Mouse (Mus musculus): ENCODE results near the gene Cks1b. TPM values are rescaled to one million over a fixed set of nuclear protein-coding genes. Genes with fewer than 3 reads are reported as not detected.

Cks1b gene
- polyA plus RNA-seq, 1 experiment from 2014 or later = 668 TPM

DNA sequence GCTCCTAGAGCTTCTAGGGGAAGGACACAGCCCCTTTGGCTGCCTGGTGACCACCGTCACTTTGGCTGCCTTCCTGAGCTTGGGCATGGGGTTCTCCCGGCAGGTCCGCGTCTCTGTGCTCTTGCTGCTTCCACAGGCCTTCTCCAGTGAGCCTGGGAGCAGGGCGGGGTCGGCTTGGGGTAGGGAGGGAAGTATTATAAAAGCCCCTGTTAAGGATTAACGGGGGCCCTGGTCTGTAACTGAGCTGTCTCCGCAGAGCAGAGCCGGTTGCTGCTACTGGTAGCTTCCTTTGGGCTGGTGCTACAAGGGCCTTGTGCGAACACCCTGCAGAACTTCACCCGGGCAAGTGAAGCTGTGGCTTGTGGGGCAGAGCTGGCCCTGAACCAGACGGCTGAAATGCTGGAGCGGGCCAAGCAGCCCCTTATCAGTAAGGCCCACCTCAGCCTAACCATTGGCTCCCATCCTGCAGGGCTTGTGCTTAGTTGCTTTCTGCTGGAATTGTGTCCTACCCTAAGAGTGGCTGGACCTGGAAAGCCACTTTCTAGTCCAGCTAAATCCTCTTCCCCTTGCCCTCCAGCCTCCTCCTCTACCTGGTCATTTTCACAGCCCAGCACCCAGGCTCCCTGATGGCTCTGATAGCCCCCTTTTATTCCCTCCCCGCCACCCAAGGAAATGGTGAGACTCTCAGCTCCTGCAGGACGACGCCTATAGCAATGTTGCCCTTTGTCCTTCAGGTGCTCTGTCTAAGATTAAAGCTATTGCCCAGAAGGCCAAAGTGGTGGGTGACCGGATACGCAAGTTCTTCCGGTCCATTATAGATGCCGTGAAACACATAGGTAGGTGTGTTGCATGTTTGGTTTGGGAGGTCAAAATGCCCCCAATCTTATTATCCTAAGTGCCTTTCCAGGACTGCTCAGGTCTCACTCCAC is 52.4 kb downstream of the Cks1b start:
- H3K27me3 ChIP-seq (ENCODE audit: control insufficient read depth, insufficient read depth, low read length) = no peaks in the 10 kb centered on the region
- ATAC-seq (replicated peaks; ENCODE audit: insufficient number of reproducible peaks, low FRiP score, low TSS enrichment, low read depth) = no peak
- DNase-seq (ENCODE audit: low spot score) = no peak
- H3K4me3 ChIP-seq (ENCODE audit: low read depth, low read length) = no peak overlapping the region
- H3K4me2 ChIP-seq (ENCODE audit: low read depth, low read length) = no peak overlapping the region
- H3K36me3 ChIP-seq (replicated peaks; ENCODE audit: control insufficient read depth, insufficient read depth, low read depth, low read length) = no peaks in the 10 kb centered on the region
- no peak overlapping the region for H3K9ac ChIP-seq (replicated peaks; ENCODE audit: low read length)
- WGBS = 79% methylated on average over 20 of the region's 20 CpGs
- H3K27ac ChIP-seq (replicated peaks; ENCODE audit: low read depth, low read length) = no peak overlapping the region
- H3K9me3 ChIP-seq (replicated peaks; ENCODE audit: control insufficient read depth, low read length) = no peaks in the 10 kb centered on the region
- H3K4me1 ChIP-seq (ENCODE audit: control insufficient read depth, insufficient read depth, low read length) = no peaks in the 10 kb centered on the region

Other genes starting within 250 kb of the Cks1b start
- gene Scamp3, start 240.9 kb downstream of the Cks1b start, polyA plus RNA-seq (2014; fragmentation: Nextera tagmentation; extraction: Ambion mirVana) = 80.5 and 91.1 TPM in 2 replicates
- 15.3 and 19.4 TPM in 2 replicates for gene Fam189b, start 235.2 kb downstream of the Cks1b start, polyA plus RNA-seq (2014; fragmentation: Nextera tagmentation; extraction: Ambion mirVana)
- gene Gba, start 215.5 kb downstream of the Cks1b start, polyA plus RNA-seq (2014; fragmentation: Nextera tagmentation; extraction: Ambion mirVana) = 34.6 TPM in 2 replicates
- 24.4 and 26.0 TPM in 2 replicates for gene Thbs3, start 203.2 kb downstream of the Cks1b start, polyA plus RNA-seq (2014; fragmentation: Nextera tagmentation; extraction: Ambion mirVana)
- gene Mtx1, start 191.3 kb downstream of the Cks1b start, polyA plus RNA-seq (2014; fragmentation: Nextera tagmentation; extraction: Ambion mirVana) = 208 and 225 TPM in 2 replicates
- gene Muc1, start 189.3 kb downstream of the Cks1b start, polyA plus RNA-seq (2014; fragmentation: Nextera tagmentation; extraction: Ambion mirVana) = 0.90 and 1.3 TPM in 2 replicates
- gene Krtcap2, start 172.4 kb downstream of the Cks1b start, polyA plus RNA-seq (2014; fragmentation: Nextera tagmentation; extraction: Ambion mirVana) = 287 and 288 TPM in 2 replicates
- 3.0 and 4.5 TPM in 2 replicates for gene Trim46, start 172.1 kb downstream of the Cks1b start, polyA plus RNA-seq (2014; fragmentation: Nextera tagmentation; extraction: Ambion mirVana)
- gene Dpm3, start 159.0 kb downstream of the Cks1b start, polyA plus RNA-seq (2014; fragmentation: Nextera tagmentation; extraction: Ambion mirVana) = 82.4 and 87.9 TPM in 2 replicates
- gene Slc50a1, start 147.8 kb downstream of the Cks1b start, polyA plus RNA-seq (2014; fragmentation: Nextera tagmentation; extraction: Ambion mirVana) = 39.8 and 45.7 TPM in 2 replicates
- gene Efna1, start 137.2 kb downstream of the Cks1b start, polyA plus RNA-seq (2014; fragmentation: Nextera tagmentation; extraction: Ambion mirVana) = 26.9 and 30.2 TPM in 2 replicates
- gene Efna3, start 95.4 kb downstream of the Cks1b start, polyA plus RNA-seq (2014; fragmentation: Nextera tagmentation; extraction: Ambion mirVana) = 6.6 and 8.3 TPM in 2 replicates
- 39.1 and 39.5 TPM in 2 replicates for gene Efna4, start 80.4 kb downstream of the Cks1b start, polyA plus RNA-seq (2014; fragmentation: Nextera tagmentation; extraction: Ambion mirVana)
- 17.8 and 17.9 TPM in 2 replicates for gene Adam15, start 68.4 kb downstream of the Cks1b start, polyA plus RNA-seq (2014; fragmentation: Nextera tagmentation; extraction: Ambion mirVana)
- 0.32 TPM in 1 of 2 replicates, not detected in the other for gene Dcst2, start 56.4 kb downstream of the Cks1b start, polyA plus RNA-seq (2014; fragmentation: Nextera tagmentation; extraction: Ambion mirVana)
- gene Dcst1, start 53.1 kb downstream of the Cks1b start, polyA plus RNA-seq (2014; fragmentation: Nextera tagmentation; extraction: Ambion mirVana) = 0.21 TPM in 1 of 2 replicates, not detected in the other
- 0.49 and 1.1 TPM in 2 replicates for gene Zbtb7b, start 23.6 kb downstream of the Cks1b start, polyA plus RNA-seq (2014; fragmentation: Nextera tagmentation; extraction: Ambion mirVana)
- 0.80 TPM in 1 of 2 replicates, not detected in the other for gene Lenep, start 15.6 kb downstream of the Cks1b start, polyA plus RNA-seq (2014; fragmentation: Nextera tagmentation; extraction: Ambion mirVana)
- gene Flad1, start 6.5 kb downstream of the Cks1b start, polyA plus RNA-seq (2014; fragmentation: Nextera tagmentation; extraction: Ambion mirVana) = 23.8 and 24.4 TPM in 2 replicates
- gene Shc1, start 60 bp upstream of the Cks1b start, polyA plus RNA-seq (2014; fragmentation: Nextera tagmentation; extraction: Ambion mirVana) = 43.6 and 53.0 TPM in 2 replicates
- gene Pygo2, start 11.8 kb upstream of the Cks1b start, polyA plus RNA-seq (2014; fragmentation: Nextera tagmentation; extraction: Ambion mirVana) = 55.8 and 56.5 TPM in 2 replicates
- 9.1 and 10.8 TPM in 2 replicates for gene Pbxip1, start 18.3 kb upstream of the Cks1b start, polyA plus RNA-seq (2014; fragmentation: Nextera tagmentation; extraction: Ambion mirVana)
- gene Pmvk, start 36.2 kb upstream of the Cks1b start, polyA plus RNA-seq (2014; fragmentation: Nextera tagmentation; extraction: Ambion mirVana) = 57.3 and 58.9 TPM in 2 replicates
- gene Kcnn3, start 101.8 kb upstream of the Cks1b start, polyA plus RNA-seq (2014; fragmentation: Nextera tagmentation; extraction: Ambion mirVana) = 0.91 and 1.1 TPM in 2 replicates

All from embryonic facial prominence, embryonic 11.5 days (tissue).